Mouse (Mus musculus) G1E (cell line): Measurements from ENCODE around the gene Dlgap1. TPM values are rescaled to one million over a fixed set of nuclear protein-coding genes. Genes with fewer than 3 reads are reported as not detected.

Experiments
- ATAC-seq: 2 replicates; pipeline ENCODE4 v1.8.0; 2016; ENCODE audit warnings: mild to moderate bottlenecking; ENCODE audit not compliant: insufficient number of reproducible peaks, poor library complexity, low FRiP score, severe bottlenecking; ENCODE audit errors: extremely low read depth
- DNase-seq: peaks from one replicate; pipeline ENCODE4 v3.0.0; 2012; ENCODE audit warnings: low spot score
- H3K27me3 ChIP-seq: 2 replicates; pipeline ENCODE4 v1.6.1; 2012; ENCODE audit warnings: mild to moderate bottlenecking, low read length, inconsistent platforms; ENCODE audit not compliant: insufficient read depth
- H3K36me3 ChIP-seq: replicated peaks from 2 replicates; pipeline ENCODE3; 2012; ENCODE audit warnings: mild to moderate bottlenecking, inconsistent platforms
- H3K4me1 ChIP-seq: 2 replicates; pipeline ENCODE4 v1.6.1; 2012; ENCODE audit warnings: low read depth, low read length, inconsistent platforms, mixed read lengths; ENCODE audit not compliant: insufficient read depth
- H3K4me3 ChIP-seq: 2 replicates; pipeline ENCODE4 v1.5.1; 2012; ENCODE audit warnings: low read depth, mild to moderate bottlenecking, inconsistent platforms, low read length, moderate library complexity, mixed read lengths
- H3K9me3 ChIP-seq: replicated peaks from 2 replicates; pipeline ENCODE4 v1.6.1; 2012; ENCODE audit warnings: inconsistent platforms
- CTCF ChIP-seq: IDR thresholded peaks from 2 replicates; pipeline ENCODE4 v1.5.1; 2012; ENCODE audit warnings: low read depth, low read length, inconsistent platforms, mixed read lengths
- GATA1 ChIP-seq: IDR thresholded peaks from 2 replicates; pipeline ENCODE4 v1.6.1; 2012; ENCODE audit warnings: borderline replicate concordance, low read length, inconsistent platforms, mixed read lengths
- GATA2 ChIP-seq: IDR thresholded peaks from 2 replicates; pipeline ENCODE4 v1.6.1; 2012; ENCODE audit warnings: low read depth, low read length, inconsistent platforms, borderline replicate concordance
- POLR2AphosphoS5 ChIP-seq: IDR thresholded peaks from 2 replicates; pipeline ENCODE4 v1.6.1; 2012; ENCODE audit warnings: low read depth, low read length, inconsistent platforms; ENCODE audit not compliant: insufficient replicate concordance
- TAL1 ChIP-seq: conservative IDR thresholded peaks from 2 replicates; pipeline ENCODE4 v1.6.1; 2012; ENCODE audit warnings: low read depth, low read length, inconsistent platforms, mixed read lengths
- polyA plus RNA-seq: library from polyadenylated mRNA; stranded (reverse); fragments of >175 nt; gene quantifications from 2 replicates; pipeline ENCODE4 v1.2.3, GENCODE M21; 2012
- total RNA-seq, 2 experiments: library from RNA; stranded (forward) in 1 of 2; stranded (reverse) in 1 of 2; fragments of 200-1000 nt in 1 of 2; fragments of >200 nt in 1 of 2; fragmentation: Nextera tagmentation in 1 of 2; gene quantifications; 2 replicates each; pipeline ENCODE4 v1.2.3; 2014 to 2017

Gene Dlgap1
- total and polyA plus RNA-seq, 3 experiments: 0.22 TPM; not detected in 2

GRCm38 (mm10) chr17:70866029-70866428 is 897.2 kb downstream of the Dlgap1 start:
- Histone ChIP-seq H3K9me3 (0 out of 2 replicates have a peak, but pooled peaks cover 7% of the 10 kb centered on the region), H3K4me1 (no peaks in the 10 kb centered on the region), H3K27me3 (no peaks in the 10 kb centered on the region), H3K4me3 (no peak overlapping the region), H3K36me3 (no peaks in the 10 kb centered on the region)
- TF ChIP-seq TAL1: no peak
- no peak for TF ChIP-seq CTCF
- no peak for TF ChIP-seq GATA1
- TF ChIP-seq POLR2AphosphoS5: no peak
- DNase-seq (no peak), ATAC-seq (no peak)

- TF ChIP-seq POLR2AphosphoS5 (no peak), GATA2 (no peak)
- Histone ChIP-seq H3K4me3 (no peak overlapping the region), H3K9me3 (0 out of 2 replicates have a peak, but pooled peaks cover 7% of the 10 kb centered on the region), H3K4me1 (no peaks in the 10 kb centered on the region), H3K36me3 (no peaks in the 10 kb centered on the region), H3K27me3 (no peaks in the 10 kb centered on the region)
- no peak for ATAC-seq
- DNase-seq: no peak
Measured at GRCm38 (mm10) chr17:70866538-70867114, 897.8 kb downstream of the Dlgap1 start.

GRCm38 (mm10) chr17:70868577-70869229 is 899.8 kb downstream of the Dlgap1 start:
- no peak for ATAC-seq
- Histone ChIP-seq H3K36me3 (no peaks in the 10 kb centered on the region), H3K4me3 (no peak overlapping the region), H3K27me3 (no peaks in the 10 kb centered on the region), H3K4me1 (0 out of 2 replicates have a peak, but pooled peaks cover 3% of the 10 kb centered on the region), H3K9me3 (0 out of 2 replicates have a peak, but pooled peaks cover 3% of the 10 kb centered on the region)
- TF ChIP-seq GATA1: no peak
- no peak for TF ChIP-seq GATA2
- no peak for TF ChIP-seq CTCF
- no peak for TF ChIP-seq TAL1
- TF ChIP-seq POLR2AphosphoS5: no peak
- DNase-seq: no peak

- Histone ChIP-seq H3K9me3 (0 out of 2 replicates have a peak, but pooled peaks cover 3% of the 10 kb centered on the region), H3K4me1 (0 out of 2 replicates have a peak, but pooled peaks cover 3% of the 10 kb centered on the region), H3K27me3 (no peaks in the 10 kb centered on the region), H3K36me3 (no peaks in the 10 kb centered on the region), H3K4me3 (no peak overlapping the region)
- DNase-seq (no peak), ATAC-seq (no peak)
- TF ChIP-seq POLR2AphosphoS5 (no peak), TAL1 (no peak), GATA2 (no peak)
Measured at GRCm38 (mm10) chr17:70870581-70870980, 901.7 kb downstream of the Dlgap1 start.
